Mouse (Mus musculus) limb, embryonic 13.5 days (tissue): ENCODE results near the gene Ppp2r2c. TPM values are rescaled to one million over a fixed set of nuclear protein-coding genes. Genes with fewer than 3 reads are reported as not detected.

Experiments used
- ATAC-seq: fragments of 200-750 bp; cut with Nextera tagmentation; 2 replicates; pipeline ENCODE4 v1.8.0; 2017; ENCODE audit warnings: low read depth, moderate number of reproducible peaks, moderate TSS enrichment; ENCODE audit not compliant: low FRiP score
- H3K27ac ChIP-seq: fragments of 300-500 bp; sonication (generic); 2 replicates; pipeline ENCODE4 v1.5.1; 2015; ENCODE audit warnings: inconsistent platforms, mild to moderate bottlenecking, moderate library complexity
- H3K27me3 ChIP-seq: fragments of 300-500 bp; sonication (generic); 2 replicates; pipeline ENCODE4 v1.6.1; 2015; ENCODE audit warnings: mild to moderate bottlenecking, inconsistent platforms
- H3K36me3 ChIP-seq: fragments of 300-500 bp; sonication (generic); 2 replicates; pipeline ENCODE4 v1.6.1; 2015; ENCODE audit warnings: inconsistent platforms, mild to moderate bottlenecking, moderate library complexity
- H3K4me1 ChIP-seq: fragments of 300-500 bp; sonication (generic); 2 replicates; pipeline ENCODE4 v1.6.1; 2015; ENCODE audit warnings: inconsistent platforms
- H3K4me2 ChIP-seq: fragments of 300-500 bp; sonication (generic); replicated peaks from 2 replicates; pipeline ENCODE4 v1.6.1; 2015; ENCODE audit warnings: inconsistent platforms, mild to moderate bottlenecking, moderate library complexity
- H3K4me3 ChIP-seq: fragments of 300-500 bp; sonication (generic); 2 replicates; pipeline ENCODE4 v1.5.1; 2015; ENCODE audit warnings: moderate library complexity, mild to moderate bottlenecking, inconsistent platforms
- H3K9ac ChIP-seq: fragments of 300-500 bp; sonication (generic); 2 replicates; pipeline ENCODE4 v1.6.1; 2015; ENCODE audit warnings: mild to moderate bottlenecking, inconsistent platforms
- H3K9me3 ChIP-seq: fragments of 300-500 bp; sonication (generic); 2 replicates; pipeline ENCODE4 v1.6.1; 2016; ENCODE audit warnings: inconsistent platforms
- WGBS: fragments of 180-500 bp; shearing (Covaris S2); methylation state at CpG from one replicate; pipeline ENCODE4 v1.1.7; 2015; 5-methylcytosine and 5-hydroxymethylcytosine counted together
- polyA plus RNA-seq: library from polyadenylated mRNA; unstranded; fragments of >200 nt; fragmentation: Nextera tagmentation; extraction: Ambion mirVana; gene quantifications from 2 replicates; pipeline ENCODE4 v1.2.1, GENCODE M21; 2015

Gene Ppp2r2c
- polyA plus RNA-seq, 1 experiment from 2014 or later: 0.15 TPM

GRCm38 (mm10) chr5:36889380-36889886 lies 21.1 kb downstream of the Ppp2r2c start:
- Histone ChIP-seq H3K27me3 (peaks cover 28% of the 10 kb centered on the region), H3K9me3 (no peaks in the 10 kb centered on the region), H3K4me3 (no peak overlapping the region), H3K9ac (no peak overlapping the region), H3K4me1 (peaks cover 3% of the 10 kb centered on the region; the same call in 1 of the 2 replicates), H3K27ac (no peak overlapping the region), H3K4me2 (no peak overlapping the region), H3K36me3 (no peaks in the 10 kb centered on the region)
- no peak for ATAC-seq
- 83% methylated on average over 2 of the region's 2 CpGs for WGBS

GRCm38 (mm10) chr5:36890794-36891193 lies 22.5 kb downstream of the Ppp2r2c start:
- 40% methylated on average over 9 of the region's 9 CpGs for WGBS
- H3K9me3 ChIP-seq: no peaks in the 10 kb centered on the region
- H3K27me3 ChIP-seq: peaks cover 31% of the 10 kb centered on the region
- H3K36me3 ChIP-seq: no peaks in the 10 kb centered on the region
- H3K4me1 ChIP-seq: peaks cover 3% of the 10 kb centered on the region; the same call in 1 of the 2 replicates
- H3K4me3 ChIP-seq: no peak overlapping the region
- no peak overlapping the region for H3K27ac ChIP-seq
- no peak overlapping the region for H3K4me2 ChIP-seq
- ATAC-seq: no peak
- no peak overlapping the region for H3K9ac ChIP-seq

DNA sequence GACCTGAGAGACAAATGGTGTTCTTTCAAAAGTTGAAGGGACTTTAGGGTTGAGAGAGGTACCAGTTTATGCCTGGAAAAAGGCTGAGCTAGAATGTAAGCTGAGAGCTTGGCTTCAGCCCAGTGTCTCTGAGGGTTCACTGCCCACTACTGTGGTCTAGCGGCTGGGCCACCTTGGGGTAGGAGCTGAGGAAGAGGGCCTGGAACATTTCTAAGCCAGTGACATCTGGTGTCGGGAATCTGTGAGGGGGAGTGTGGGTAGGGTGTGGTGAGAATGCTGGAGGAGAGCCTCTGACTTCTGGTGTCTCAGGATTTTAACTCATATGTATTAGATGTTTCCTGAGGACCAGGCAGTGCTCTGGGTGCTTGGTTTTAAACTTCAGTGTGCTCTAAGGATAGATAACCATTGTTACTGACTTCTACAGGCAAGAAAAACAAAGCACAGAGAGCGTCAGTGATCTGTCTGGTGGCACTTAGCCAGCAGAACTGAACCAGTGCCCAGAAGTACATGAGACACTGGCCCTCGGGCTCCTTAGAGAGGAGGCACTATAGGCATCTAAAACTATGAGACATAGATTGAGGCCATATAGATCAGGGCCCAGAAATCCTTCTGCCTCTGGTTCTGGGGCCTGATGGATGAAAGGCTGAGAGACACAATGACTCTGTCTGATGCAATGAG lies 23.6 kb downstream of the Ppp2r2c start:
- Histone ChIP-seq H3K9me3 (no peaks in the 10 kb centered on the region), H3K4me3 (no peak overlapping the region), H3K9ac (no peak overlapping the region), H3K4me2 (no peak overlapping the region), H3K36me3 (no peaks in the 10 kb centered on the region), H3K4me1 (peaks cover 3% of the 10 kb centered on the region; the same call in 1 of the 2 replicates), H3K27ac (no peak overlapping the region), H3K27me3 (peaks cover 31% of the 10 kb centered on the region)
- no peak for ATAC-seq
- WGBS: 44% methylated on average over 4 of the region's 4 CpGs

- H3K9me3 ChIP-seq: no peaks in the 10 kb centered on the region
- no peaks in the 10 kb centered on the region for H3K36me3 ChIP-seq
- WGBS: 71% methylated on average over 9 of the region's 9 CpGs
- H3K27me3 ChIP-seq: peaks cover 34% of the 10 kb centered on the region
- H3K27ac ChIP-seq: no peak overlapping the region
- H3K4me3 ChIP-seq: no peak overlapping the region
- H3K9ac ChIP-seq: no peak overlapping the region
- ATAC-seq: no peak
- no peaks in the 10 kb centered on the region for H3K4me1 ChIP-seq
- no peak overlapping the region for H3K4me2 ChIP-seq
Observed at GRCm38 (mm10) chr5:36893263-36893662, 24.9 kb downstream of the Ppp2r2c start.

DNA sequence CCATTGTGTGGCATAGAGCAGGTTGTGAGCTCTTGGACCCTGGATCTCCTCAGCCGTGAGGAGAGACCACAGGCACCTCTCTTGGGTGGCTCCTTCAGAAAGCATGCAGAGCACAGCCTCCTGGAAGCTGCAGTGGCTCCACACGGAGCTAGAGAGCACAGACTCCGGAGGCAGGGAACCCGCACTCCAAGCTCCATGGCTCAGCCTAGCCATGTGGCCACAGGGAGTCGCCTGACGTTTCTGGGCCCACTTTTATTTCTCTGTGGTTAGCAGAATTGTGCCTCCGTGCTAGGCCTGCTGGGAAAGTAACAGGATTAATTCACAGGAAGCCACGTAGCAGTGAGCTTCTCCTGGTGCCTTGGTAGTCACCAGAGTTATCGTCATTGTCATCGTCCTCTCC lies 25.8 kb downstream of the Ppp2r2c start:
- Histone ChIP-seq H3K4me2 (no peak overlapping the region), H3K4me1 (no peaks in the 10 kb centered on the region), H3K9me3 (no peaks in the 10 kb centered on the region), H3K27ac (no peak overlapping the region), H3K4me3 (no peak overlapping the region), H3K9ac (no peak overlapping the region), H3K27me3 (peaks cover 31% of the 10 kb centered on the region), H3K36me3 (no peaks in the 10 kb centered on the region)
- WGBS: 70% methylated on average over 10 of the region's 10 CpGs
- no peak for ATAC-seq

DNA sequence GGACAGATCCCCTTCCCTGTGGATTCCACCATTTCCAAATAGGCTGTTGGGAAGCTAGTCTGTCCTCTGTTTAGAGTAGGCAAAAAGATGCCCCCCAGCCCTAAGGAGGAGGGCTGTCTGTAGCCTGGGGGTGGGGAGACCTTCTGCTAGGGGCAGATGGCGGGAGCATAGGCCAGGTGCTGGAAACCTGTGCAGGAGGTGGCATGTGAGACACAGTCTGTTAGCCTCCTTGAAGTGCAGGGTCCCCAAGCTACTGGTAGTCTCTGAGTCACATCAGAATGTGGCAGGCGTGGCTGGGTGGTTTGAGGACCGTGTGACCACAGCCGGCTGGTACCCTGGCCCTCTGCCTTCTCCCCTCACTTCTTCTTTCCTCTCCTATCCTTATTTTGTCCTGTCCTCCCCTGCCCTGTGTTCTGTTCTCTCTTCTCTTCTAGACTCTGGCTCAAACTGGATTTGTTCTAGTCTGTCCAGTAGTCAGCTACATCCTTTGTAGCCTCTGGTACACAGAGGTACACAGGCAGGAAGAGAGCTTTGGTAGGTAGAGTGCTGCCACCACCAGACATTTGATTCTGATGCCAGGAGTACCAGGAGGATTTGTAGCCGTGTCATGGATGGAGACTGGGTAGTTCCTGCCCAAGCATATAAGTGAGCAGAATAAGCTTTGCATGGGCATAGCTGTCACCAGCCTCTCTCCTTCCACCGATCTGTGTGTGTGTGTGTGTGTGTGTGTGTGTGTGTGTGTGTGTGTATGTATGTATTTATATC lies 26.5 kb downstream of the Ppp2r2c start:
- H3K4me2 ChIP-seq: no peak overlapping the region
- no peak overlapping the region for H3K4me3 ChIP-seq
- no peak overlapping the region for H3K9ac ChIP-seq
- no peaks in the 10 kb centered on the region for H3K4me1 ChIP-seq
- H3K9me3 ChIP-seq: no peaks in the 10 kb centered on the region
- peaks cover 31% of the 10 kb centered on the region for H3K27me3 ChIP-seq
- WGBS: 65% methylated on average over 6 of the region's 6 CpGs
- no peak overlapping the region for H3K27ac ChIP-seq
- ATAC-seq: no peak
- no peaks in the 10 kb centered on the region for H3K36me3 ChIP-seq

DNA sequence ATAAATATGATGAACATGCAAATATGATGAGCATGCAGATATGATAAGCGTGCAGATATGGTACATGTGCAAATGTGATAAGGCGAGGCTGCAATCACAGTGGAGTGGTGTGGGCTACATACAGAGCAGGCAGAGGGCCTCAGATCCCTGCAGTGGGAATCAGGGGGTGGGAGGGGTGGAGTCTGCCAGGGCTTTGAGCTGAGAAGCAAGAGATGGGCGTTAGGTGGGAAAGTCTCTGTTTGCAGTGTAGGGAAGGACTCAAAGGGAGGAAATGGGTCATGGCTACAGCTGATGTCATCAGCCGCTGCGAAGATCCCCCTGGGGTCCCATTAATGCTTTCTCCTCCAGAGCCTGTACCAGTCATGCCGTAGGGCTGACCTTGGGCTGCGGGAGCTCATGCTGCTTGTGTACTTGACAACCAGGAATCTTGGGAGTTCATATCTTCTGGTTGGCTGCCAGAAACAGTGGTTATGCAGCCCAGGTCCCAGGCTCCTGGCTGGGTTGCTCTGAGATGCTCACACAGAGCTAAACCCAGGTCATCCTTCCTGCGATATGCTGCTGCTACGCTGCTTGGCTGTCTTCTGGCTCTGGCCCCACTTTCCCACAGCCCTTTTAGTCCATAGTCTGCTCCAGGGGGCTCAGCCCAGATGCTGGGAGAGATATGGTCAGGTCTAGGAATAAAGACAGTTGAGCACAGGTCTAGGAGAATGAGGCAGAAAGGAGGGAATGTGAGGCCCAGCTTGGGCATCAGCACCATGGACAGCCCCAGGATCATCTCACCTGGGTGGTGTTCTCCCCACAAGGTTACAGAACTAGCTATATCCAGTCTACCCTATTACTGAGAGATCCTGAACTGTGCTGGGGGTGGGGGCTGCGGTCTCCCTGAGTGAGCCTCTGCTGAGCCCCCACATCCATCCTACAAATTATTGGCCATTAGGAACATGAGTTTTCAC lies 27.6 kb downstream of the Ppp2r2c start:
- Histone ChIP-seq H3K27me3 (peaks cover 30% of the 10 kb centered on the region), H3K4me2 (no peak overlapping the region), H3K9ac (no peak overlapping the region), H3K36me3 (no peaks in the 10 kb centered on the region), H3K27ac (no peak overlapping the region), H3K4me1 (no peaks in the 10 kb centered on the region), H3K4me3 (no peak overlapping the region), H3K9me3 (no peaks in the 10 kb centered on the region)
- WGBS: 76% methylated on average over 10 of the region's 10 CpGs
- no peak for ATAC-seq

- Histone ChIP-seq H3K27me3 (peaks cover 11% of the 10 kb centered on the region), H3K9ac (no peak overlapping the region)
Observed at GRCm38 (mm10) chr5:36897999-36898398, 29.7 kb downstream of the Ppp2r2c start.

GRCm38 (mm10) chr5:36898415-36899109 lies 30.2 kb downstream of the Ppp2r2c start:
- H3K9ac ChIP-seq: no peak overlapping the region

More at GRCm38 (mm10) chr5:36897999-36898398, 29.7 kb downstream of the Ppp2r2c start:
- no peaks in the 10 kb centered on the region for H3K9me3 ChIP-seq
- H3K4me3 ChIP-seq: no peak overlapping the region
- no peak overlapping the region for H3K4me2 ChIP-seq
- H3K36me3 ChIP-seq: no peaks in the 10 kb centered on the region
- WGBS: 80% methylated on average over 8 of the region's 8 CpGs
- H3K27ac ChIP-seq: no peak overlapping the region
- H3K4me1 ChIP-seq: no peaks in the 10 kb centered on the region
- ATAC-seq: no peak

GRCm38 (mm10) chr5:36899392-36899791 lies 31.1 kb downstream of the Ppp2r2c start:
- WGBS: 71% methylated on average over 5 of the region's 5 CpGs
- Histone ChIP-seq H3K4me3 (no peak overlapping the region), H3K27me3 (peaks cover 7% of the 10 kb centered on the region), H3K9ac (no peak overlapping the region), H3K4me2 (no peak overlapping the region), H3K9me3 (no peaks in the 10 kb centered on the region), H3K36me3 (no peaks in the 10 kb centered on the region), H3K27ac (no peak overlapping the region), H3K4me1 (no peaks in the 10 kb centered on the region)
- no peak for ATAC-seq

More at GRCm38 (mm10) chr5:36898415-36899109, 30.2 kb downstream of the Ppp2r2c start:
- Histone ChIP-seq H3K4me1 (no peaks in the 10 kb centered on the region), H3K36me3 (no peaks in the 10 kb centered on the region), H3K27ac (no peak overlapping the region), H3K9me3 (no peaks in the 10 kb centered on the region), H3K4me2 (no peak overlapping the region), H3K4me3 (no peak overlapping the region), H3K27me3 (peaks cover 11% of the 10 kb centered on the region)
- WGBS: 76% methylated on average over 11 of the region's 11 CpGs
- no peak for ATAC-seq

DNA sequence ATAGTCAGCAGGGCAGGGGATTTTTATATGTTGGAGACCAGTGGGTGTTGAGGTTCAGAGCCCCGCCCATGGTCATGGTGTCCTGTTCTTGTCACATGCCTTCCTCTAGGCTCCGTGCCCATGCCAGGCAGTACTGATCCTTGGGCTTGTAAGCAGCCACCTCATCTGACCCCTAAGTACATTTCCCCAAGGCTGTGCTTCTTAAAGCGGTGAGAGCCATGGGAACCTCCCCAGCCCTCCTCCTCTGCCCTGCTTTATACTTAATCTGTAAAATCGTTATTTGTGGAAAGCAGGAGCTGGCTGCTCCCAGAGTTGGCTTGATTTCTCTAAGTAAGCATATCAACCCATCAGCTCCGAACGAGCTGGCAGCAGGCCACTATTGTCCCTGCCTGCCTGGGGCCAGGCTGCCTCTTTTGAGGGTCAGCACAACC lies 31.9 kb downstream of the Ppp2r2c start:
- Histone ChIP-seq H3K27me3 (peaks cover 3% of the 10 kb centered on the region; the same call in 1 of the 2 replicates), H3K9ac (no peak overlapping the region), H3K36me3 (no peaks in the 10 kb centered on the region), H3K4me3 (no peak overlapping the region), H3K9me3 (no peaks in the 10 kb centered on the region), H3K27ac (no peak overlapping the region), H3K4me1 (no peaks in the 10 kb centered on the region), H3K4me2 (no peak overlapping the region)
- 63% methylated on average over 6 of the region's 6 CpGs for WGBS
- no peak for ATAC-seq
